Mouse (Mus musculus) layer of hippocampus, adult 9-10 months (tissue): ENCODE measurements around the gene Nup210.

Experiments used
- DNase-seq: peaks from one replicate; pipeline ENCODE4 v3.0.0; 2022; ENCODE audit warnings: low spot score

The Nup210 gene

DNA sequence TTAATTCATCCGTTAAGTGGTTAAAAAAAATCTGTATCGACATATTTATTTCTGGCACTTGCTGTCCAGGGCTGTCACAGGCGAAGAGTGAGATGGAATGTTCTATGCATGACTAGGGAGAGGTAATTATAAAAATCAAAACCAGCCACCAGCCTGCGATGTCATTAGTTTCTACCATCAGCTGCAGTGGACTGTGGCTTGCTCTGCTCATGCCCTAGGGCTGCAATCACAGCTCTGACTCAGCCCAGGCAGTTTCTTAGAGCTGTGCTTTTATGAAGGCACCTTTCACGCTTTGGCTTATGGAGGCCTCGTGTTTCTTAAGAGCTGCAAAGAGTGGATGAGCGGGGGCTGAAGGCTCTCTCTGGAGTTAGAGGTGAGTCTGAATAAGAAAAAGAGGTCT is 95.8 kb downstream of the Nup210 start:
- no peak for DNase-seq

DNA sequence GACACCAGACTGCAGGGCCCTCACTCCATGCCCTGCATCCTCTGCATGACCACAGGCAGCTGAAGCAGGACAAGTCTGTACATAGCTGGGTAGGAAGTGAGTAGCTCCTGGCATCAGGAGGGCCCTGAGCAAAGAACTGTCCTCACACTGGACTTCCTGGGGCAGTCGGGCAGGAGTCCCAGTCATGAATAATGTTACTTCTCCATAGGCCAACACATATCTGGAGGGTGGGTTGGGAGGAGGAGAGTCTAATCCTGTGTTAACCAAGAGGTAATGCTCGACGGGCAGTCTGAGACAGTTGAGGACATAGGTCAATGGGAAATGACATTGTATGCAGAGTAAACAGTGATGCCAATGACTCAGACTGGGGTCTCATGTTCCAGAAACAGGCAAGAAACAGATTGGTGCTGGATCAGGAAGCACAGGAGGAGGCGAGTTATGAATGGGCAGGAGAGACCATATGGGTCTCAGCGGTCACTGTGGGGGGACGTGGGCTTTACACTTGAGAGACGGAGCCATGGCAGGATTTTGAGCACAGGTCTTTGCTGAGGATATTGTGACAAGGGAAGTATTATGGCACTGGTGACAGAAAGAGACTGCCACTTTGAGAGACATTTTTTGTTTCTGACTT is 99.9 kb downstream of the Nup210 start:
- no peak for DNase-seq

DNA sequence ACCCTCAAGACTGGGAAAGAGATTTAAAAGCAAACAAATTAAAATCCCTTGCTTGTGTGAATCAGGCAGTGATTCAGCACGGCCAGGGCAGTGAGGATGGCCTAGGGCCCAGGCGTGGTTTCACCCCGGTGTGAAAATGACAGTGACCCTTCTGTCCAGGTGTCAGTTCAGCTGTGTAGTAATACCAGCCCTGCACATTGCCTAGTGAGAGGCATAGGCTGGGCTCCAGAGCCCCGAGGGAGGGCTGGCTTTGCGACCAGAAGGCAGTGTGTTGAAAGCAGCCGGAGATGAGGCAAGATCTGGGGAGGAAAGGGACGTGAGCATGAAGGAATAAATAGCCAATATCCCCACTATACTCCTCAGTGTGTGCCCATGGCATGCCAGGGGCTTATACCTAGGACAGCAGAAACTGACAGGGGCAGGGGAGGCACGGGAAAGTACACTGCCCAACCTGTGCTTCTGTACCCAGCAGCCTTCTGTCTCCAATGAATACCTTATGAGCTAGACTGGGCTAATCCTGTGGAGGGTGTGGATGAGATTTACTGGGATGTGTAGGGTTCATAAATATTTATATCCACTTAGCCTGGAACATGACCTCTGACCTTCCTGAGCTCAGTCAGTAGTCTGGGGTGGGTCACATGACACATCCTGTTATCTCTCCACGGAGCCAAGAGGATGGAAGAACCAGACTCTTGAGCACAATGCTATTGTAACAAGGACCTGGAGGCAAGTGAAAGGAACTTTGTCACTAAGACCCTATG is 102.3 kb downstream of the Nup210 start:
- no peak for DNase-seq

DNA sequence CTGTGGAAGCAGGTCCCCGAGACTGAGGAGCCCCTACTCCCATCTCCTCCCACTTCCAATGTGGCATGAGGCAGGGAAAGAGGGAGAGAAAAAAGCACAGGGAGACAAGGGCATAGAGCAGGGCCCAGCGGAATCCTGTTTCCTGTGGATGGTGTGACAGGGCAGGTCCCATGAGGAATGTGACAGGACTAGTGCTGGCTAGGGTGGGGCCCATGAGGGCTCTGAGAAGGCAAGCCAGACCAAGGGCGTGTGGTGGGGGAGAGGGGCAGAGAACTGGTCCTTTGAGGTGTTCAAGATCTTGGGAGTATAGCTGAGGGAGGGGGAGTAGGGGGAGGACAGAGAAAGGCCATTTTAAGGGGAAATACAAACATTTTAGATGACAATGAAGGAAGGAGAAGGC is 104.2 kb downstream of the Nup210 start:
- no peak for DNase-seq

DNA sequence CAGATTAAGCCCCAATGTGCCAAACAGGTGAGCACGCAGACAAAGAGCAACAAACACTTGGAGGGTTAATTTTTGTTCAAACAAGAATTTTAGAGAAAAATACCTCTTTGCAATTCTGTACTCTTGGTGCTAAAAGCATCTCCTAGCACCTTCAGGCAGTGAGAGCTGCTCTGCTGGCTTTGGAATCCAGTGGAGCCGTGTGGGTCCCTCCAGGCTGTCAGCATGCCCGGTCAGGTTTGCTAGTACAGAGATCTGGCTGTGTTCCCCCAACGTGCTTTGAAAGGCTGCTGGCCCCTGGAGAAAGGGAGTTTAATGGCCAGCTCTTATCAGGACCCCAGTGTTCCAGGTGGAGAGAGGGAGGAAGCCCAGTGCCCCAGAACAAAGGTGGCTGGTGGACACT is 105.1 kb downstream of the Nup210 start:
- no peak for DNase-seq

DNA sequence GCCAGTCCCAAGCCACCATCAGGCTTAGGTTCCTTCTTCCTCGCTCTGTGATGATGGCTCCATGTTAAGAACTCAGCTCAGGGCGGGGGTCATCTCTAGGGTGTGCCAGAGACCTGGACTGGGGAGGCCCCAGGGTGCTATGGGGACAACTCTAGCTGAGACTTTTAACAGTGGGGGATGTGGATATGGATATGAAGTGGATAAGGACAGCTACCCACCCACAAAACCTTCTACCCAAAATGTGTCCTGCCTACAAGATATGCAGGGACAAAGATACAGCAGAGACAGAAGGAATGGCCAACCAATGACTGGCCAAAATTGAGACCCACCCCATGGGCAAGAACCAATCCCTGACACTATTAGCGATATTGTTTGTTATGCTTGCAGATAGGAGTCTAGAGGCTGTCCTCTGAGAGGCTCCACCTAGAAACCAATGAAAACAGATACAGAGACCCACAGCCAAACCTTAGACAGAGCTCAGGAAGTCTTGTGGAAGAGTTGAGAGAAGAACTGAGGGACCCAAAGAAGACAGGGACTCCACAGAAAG is 108.3 kb downstream of the Nup210 start:
- no peak for DNase-seq

DNA sequence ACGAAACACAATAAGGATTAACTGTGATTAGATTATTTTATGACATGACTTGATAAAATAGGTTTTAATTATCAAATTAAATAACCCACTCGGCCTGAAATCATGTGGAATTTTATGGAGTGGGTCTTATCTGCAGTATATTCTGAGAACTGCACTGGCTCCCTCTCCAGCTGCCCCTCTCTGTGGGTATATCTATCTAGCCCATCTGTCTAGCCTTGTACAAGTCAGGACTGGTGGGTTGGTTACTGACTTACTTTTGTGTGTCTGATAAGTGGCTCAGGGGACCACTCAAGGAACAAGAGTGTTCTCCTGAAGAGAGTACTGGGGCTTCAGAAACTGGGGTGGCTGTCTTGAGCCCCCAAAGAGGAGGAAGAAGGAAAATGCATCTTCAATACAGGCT is 109.4 kb downstream of the Nup210 start:
- DNase-seq = no peak

DNA sequence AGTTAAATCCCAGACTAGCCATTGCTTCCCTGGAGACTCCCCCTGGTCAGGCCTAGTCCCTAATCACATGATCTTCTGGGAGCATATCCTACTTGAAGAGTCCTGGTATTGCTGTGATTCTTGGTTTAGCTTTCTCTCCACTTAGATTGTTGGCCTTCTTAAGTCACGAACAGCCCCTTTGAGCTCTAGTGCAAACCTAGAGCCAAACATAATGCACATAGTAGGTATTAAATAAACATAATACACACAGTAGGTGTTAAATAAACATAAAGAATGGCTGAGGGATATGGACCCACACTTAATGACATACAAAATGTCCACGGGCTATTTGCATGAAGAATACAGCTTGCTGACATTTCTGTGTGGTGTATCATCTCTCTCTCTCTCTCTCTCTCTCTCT is 112.5 kb downstream of the Nup210 start:
- DNase-seq = no peak

DNA sequence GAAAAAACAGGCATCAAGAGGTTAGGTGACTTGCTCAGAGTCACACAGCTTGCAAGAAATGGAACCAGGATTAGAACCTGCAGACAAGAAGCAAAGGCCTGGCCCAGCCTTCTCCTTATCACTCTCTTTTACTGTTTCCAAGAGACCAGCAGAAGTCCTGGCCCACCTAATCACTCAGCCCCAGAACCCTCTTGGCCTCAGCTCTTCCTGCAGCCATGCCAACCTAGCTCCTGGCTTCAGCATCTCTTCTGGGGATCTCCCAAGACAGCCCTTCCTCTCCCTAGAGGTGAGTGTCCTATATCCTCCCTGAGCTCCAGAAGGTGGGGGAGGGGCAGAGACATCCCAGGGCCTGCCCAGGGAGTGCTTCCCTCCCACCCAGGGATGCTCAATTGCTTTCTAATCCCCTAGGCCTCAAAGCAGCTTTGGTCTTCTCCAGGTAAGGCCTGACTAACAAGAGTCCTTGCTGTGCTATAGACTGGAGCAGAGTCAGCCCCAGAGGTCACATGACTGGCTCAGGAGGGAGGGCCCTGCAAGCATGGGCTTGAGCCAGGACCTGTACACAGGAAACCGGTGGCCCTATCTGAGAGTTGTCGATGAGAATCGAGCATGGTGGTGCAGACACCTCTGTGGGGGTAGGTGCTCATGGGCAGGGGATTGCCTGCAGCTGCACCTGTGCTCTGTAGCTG is 113.2 kb downstream of the Nup210 start:
- no peak for DNase-seq

DNA sequence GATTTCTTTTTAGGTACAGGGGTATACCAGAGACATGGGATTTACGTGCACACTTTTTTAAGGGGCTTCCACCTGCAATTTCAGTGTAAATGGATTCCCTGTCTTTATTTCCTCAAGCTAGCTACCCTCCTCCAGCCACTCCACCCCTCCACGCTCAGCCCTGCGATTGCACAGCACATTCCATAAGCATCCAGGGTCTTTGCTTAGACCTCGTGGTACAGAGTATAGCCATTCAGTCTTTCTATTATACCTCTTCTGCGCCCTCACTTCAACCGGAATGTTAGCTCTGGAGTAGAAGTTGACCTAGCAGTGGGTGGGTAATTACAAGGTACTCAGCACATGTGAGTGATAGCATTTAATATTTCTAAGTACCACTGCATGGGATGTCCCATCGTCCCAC is 115.1 kb downstream of the Nup210 start:
- no peak for DNase-seq

DNA sequence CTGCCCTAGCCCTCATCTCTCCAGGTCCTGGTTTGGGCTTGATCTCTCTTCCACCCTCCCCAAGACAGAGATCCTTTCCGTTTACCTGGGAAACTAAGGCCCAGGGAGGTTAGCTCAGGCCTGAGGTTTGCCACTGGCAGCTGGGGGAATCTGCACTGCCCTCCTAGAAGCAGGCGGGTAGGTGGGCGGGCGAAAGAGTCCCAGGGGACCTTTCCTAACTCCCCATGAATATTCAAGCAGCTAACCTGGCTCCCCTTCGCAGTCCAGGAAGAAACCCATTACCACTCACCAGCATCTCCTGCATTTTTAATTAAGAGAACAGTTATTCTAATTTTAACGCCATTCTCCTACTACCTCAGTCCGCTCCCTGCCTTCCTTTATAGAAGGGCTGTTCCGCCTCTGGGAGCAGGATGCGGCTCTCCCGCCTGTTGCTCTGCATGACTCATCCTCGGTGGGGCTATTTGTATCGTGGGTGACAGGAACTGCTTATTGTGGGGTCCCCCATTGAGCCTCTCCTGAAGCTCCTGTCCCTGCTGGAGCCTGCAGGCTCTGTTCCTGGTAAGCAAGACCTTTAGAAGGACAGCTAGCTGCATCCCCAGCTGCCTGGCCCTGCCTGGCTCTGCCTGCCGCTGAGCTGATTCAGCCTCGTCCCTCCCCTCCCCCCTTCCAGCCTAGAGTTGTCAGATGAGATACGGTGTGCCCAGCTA is 115.7 kb downstream of the Nup210 start:
- peak; percentile 47 for DNase-seq

DNA sequence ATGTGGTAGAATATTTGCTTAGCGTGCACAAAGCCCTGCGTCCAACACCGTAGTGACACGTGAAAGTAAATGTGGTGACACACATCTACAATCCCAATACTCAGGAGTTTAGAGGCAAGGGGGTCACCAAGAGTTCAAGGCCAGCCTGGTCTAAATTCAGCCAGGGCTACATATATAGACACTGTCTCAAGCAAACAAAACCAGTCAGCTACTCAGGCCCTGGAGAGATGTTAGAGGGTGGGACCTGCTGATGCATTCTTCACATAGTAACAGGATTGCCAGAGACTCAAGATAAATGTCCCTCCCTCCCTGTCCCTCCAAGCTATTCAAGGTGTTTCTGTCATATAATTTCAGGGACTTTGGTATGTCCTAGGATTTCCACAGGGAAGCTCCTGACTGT is 117.5 kb downstream of the Nup210 start:
- no peak for DNase-seq

DNA sequence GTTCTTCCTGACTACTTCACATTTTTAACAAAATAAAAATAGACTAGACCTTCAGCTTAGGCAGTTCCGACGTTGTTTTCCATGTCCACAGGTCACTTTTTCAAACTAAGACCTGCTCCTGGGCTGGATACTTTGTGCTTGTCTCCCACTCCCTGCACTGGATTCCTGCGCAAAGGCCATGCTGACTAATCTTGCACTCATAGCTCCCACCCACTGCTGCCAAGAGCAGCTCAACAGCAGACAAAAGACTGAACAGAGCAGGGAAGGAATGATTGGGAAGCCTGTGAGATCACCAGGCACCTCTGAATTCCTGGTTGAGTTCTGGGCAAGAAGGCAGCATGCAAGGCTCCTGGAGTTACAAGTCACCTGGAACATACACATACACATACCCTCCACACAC is 119.6 kb downstream of the Nup210 start:
- no peak for DNase-seq

DNA sequence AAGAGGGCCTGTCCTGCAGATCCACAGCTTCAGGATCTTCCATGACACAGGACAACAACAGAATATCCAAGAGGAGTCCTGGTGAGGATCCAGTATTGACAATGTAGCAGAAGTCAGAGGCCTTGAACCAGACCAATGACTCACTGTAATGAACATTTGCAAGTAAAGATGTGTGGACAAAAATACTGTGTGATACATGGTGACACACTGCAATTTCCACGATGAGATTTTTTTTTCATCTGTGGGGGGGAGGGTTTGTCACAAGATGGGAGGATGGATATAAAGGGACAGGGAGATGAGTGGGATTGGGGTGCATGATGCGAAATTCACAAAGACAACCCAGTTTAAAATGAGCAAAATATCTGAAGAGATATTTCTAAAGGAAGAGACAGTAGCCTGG is 120.4 kb downstream of the Nup210 start:
- DNase-seq = no peak

DNA sequence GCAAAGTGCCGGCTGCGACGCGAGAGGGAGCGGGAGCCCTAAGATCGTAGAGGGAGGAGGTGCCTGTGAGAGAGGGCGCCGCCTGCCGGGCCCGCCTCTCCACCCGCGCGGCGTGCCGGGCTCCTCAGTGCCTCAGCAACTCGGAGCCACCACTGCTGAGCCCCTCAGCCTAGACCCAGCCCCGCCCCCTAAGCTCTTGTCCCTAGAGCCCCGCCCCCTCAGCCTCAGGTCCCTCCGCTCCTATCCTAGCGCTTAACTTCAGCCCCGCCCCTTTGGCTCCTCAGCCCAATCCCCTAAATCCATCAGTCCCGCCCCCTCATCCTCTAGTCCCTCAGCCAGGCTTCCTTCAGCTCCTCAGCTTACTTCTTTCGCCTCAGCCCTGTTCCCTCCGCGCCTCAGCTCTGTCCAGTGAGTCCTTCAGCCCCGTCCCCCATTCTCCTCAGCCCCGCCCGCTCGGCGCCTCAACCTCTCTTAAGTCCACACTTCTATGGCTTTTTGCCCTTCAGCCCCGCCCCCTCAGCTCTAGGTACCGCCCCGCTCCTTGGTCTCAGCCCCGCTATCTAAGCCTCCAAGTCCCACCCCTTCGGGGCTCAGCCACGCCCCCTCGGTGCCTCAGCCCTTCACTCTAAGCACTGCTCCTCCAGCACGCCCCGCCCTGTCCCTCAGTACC is 127.8 kb downstream of the Nup210 start, which contains the start of gene Iqsec1:
Gene Iqsec1 (minus strand): TSS at position 38 of the 670 bp plus-strand sequence.
- DNase-seq = peak; percentile 30

DNA sequence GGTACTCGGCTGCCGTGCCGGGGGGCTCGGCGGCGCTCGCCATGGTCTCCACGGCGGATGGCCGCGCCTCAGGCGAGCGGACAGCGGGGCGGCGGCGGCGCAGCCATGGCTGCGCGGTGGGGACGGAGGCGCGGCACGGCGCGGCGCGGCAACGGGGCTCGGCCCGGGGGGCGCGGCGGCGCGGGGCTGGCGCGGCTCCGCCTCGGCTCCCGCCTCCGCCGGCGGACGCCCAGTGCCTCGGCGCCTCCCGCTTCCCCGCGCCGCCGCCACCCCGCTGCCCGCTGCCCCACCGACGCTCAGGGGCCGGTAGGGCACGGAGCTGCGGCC is 128.4 kb downstream of the Nup210 start:
- DNase-seq = no peak

DNA sequence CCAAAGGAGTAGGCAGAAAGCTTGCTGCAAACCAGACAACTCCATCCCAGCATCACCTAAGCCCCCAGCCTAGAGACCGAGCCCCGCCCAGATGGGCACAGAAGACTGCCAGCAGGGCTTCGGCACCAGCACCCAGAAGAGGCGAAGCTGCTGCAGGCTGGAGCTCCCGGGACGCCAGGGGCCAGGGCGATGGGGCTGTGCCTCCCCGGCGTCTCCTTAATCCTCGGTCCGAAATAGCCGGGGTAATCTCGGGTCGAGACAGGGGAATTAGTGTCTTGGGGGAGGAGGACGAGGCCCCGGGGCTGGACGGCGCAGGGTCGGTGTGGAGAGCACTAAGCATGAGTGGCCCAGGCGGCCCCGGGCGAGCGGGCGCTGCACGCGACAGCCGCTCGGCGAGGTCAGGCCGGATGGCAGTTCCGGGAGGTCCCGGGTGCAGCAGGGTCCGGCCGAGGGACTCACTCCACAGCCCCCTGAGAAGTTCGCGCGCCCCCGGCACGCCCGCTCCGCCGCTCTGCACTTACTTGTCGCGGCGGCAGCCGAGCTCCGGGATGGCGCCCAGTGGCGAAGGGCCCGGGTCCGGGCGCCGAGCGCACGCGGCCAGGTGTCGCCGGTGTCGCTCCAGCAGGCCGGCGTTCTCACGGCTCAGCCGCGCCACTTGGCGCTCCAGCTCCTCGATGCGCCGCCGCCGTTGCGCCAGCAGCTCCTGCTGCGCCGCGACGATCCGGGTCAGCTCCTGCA is 128.9 kb downstream of the Nup210 start:
- DNase-seq = no peak

DNA sequence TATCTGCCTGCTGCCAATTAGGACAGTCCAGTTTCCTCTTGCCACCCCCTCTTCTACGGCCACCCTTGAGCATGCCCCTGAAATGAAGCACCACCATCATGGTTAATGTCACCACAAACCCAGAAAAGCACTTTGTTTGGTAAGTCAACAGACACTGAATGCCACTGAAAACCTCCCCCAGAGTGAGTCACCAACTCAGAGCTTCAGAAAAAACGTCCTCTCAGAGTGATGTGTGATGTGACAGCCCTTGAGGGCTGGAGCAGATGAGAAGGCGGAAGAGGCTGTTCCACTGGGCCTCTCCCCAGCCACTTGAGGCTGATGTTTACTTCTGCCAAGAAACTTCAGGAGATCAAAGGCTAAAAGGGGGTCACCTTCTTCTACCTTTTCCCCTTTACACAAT is 132.5 kb downstream of the Nup210 start:
- DNase-seq = no peak

DNA sequence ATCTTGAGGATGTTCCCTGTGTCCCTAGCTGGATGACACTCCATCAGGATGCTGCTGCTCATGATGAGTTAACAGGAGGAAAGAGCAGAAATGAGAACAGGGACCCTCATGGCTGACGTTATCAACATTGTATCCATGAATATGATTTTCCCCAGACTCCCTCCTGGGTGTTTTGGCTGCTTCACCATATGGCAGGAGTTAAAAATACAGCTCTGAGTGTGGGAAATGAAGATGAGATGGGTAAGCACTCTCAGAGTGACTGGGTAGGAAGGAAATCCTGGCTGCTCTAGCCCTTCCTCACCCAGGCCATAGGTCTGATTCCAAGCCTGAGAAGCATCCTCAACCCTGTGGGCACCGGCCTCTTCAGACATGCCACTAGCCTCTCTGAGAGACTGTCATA is 142.3 kb downstream of the Nup210 start:
- DNase-seq = no peak

DNA sequence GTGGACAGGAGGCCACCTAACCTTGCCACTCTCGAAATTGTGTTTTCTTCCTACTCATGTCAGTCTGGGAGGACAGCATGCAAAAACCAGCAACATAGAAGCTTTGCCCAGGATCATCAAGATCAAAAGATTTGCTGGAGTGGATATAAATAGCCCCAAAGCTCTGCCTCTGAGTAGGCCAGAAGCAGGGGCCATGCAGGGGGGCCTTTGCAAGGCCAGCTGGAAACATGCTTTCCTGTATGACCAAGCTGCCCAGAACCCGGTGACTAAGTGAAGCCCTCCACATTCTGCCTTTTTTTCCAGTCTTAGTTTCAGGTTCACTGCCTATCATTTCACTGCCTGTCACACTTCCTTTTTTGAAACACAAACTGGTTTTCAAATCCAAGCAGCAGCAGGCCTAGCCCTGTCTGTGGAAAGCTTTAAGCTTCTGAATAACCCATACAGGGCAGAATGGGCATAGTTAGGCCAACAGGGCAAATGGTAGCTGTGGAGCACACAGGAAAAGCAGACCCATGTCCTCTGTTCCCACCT is 147.2 kb downstream of the Nup210 start:
- DNase-seq = no peak
